Mouse (Mus musculus): ENCODE measurements around the gene Nexn. TPM values are rescaled to one million over a fixed set of nuclear protein-coding genes. Genes with fewer than 3 reads are reported as not detected.
"Not testable (repeated sequence)": the region's sequence is repeated elsewhere in the genome, so short reads cannot be mapped to it uniquely, and the experiment has no call there.

Gene Nexn
- total RNA-seq (2014; rRNA removed; ENCODE audit: low replicate concordance): 32.1 and 88.6 TPM in 2 replicates
- polyA plus RNA-seq (2015; fragmentation: Nextera tagmentation; extraction: Ambion mirVana): 314 and 316 TPM in 2 replicates

DNA sequence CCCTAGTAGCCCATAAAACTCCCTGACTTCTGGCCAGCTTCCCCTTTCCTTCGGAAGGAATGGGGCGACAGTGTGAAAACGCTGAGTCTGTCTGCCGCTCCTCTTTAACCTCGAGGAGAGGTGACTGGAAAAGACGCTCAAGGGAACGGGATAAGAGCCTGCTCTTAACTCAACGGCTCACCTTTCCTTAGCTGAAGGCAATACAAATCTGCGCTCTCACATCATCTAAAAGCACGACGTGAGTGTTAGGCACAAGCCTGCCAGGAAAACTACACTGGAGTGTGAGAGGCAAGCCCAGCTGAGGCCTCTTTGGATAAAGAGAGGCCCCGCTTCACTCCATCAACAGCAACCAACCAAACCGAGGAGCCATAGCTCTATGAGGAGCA lies at the start of gene Nexn:
Gene Nexn (minus strand): TSS at position 315 of the 386 bp plus-strand sequence.
- Histone ChIP-seq H3K9me3 (replicated peaks; ENCODE audit: control insufficient read depth, low read length) (no peaks in the 10 kb centered on the region), H3K9ac (replicated peaks; ENCODE audit: low read depth, low read length) (peak within 1 kb of the TSS; percentile 87), H3K27ac (ENCODE audit: low read depth) (peak within 1 kb of the TSS; percentile 99), H3K27me3 (ENCODE audit: control insufficient read depth, insufficient read depth, low read length) (no peaks in the 10 kb centered on the region), H3K4me1 (ENCODE audit: control insufficient read depth, insufficient read depth) (peaks cover 12% of the 10 kb centered on the region), H3K36me3 (replicated peaks; ENCODE audit: control insufficient read depth, insufficient read depth, low read length) (no peaks in the 10 kb centered on the region), H3K4me3 (ENCODE audit: low read depth, low read length) (peak within 1 kb of the TSS; percentile 71), H3K4me2 (ENCODE audit: low read depth, low read length) (peak within 1 kb of the TSS; percentile 63)
- TF ChIP-seq EP300 (IDR thresholded peaks at IDR 0.05; ENCODE audit: low read depth) (no peak), CTCF (IDR thresholded peaks at IDR 0.05; ENCODE audit: low read depth) (no peak)
- 6% methylated on average over 13 of the region's 13 CpGs for WGBS
- peak; percentile 36 for DNase-seq (ENCODE audit: low spot score)
- peak; percentile 15 for ATAC-seq (ENCODE audit: insufficient read depth, low read depth)

DNA sequence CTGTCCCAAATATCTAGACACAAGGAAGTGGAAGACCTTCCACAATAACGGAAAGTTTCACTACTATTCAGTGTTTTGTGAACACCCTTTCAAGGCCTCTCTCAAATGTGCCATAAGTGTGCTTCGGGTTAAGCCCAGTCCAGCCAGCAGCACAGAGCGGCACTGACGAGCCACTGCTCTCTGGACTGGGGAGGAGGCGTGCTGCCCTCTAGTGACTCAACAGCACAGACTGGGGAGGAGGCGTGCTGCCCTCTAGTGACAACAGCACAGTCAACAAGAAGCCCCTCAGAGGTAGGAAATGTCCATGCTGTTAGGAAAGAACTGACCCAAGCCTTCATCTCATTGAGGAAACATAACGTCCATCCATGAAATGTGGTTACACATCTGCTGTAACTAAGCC lies 49.5 kb upstream of the Nexn start:
- peak; percentile 96 for DNase-seq (ENCODE audit: low spot score)
- Histone ChIP-seq H3K4me1 (ENCODE audit: control insufficient read depth, insufficient read depth) (peaks cover 8% of the 10 kb centered on the region; the same call in 1 of the 2 replicates), H3K9ac (replicated peaks; ENCODE audit: low read depth, low read length) (no peak overlapping the region), H3K4me3 (ENCODE audit: low read depth, low read length) (no peak overlapping the region), H3K4me2 (ENCODE audit: low read depth, low read length) (no peak overlapping the region), H3K36me3 (replicated peaks; ENCODE audit: control insufficient read depth, insufficient read depth, low read length) (peaks cover 7% of the 10 kb centered on the region), H3K9me3 (replicated peaks; ENCODE audit: control insufficient read depth, low read length) (no peaks in the 10 kb centered on the region), H3K27ac (ENCODE audit: low read depth) (peak overlapping the region; percentile 39; the same call in 1 of the 2 replicates), H3K27me3 (ENCODE audit: control insufficient read depth, insufficient read depth, low read length) (no peaks in the 10 kb centered on the region)
- peak; percentile 95 for ATAC-seq (ENCODE audit: insufficient read depth, low read depth)
- no peak for TF ChIP-seq EP300 (IDR thresholded peaks at IDR 0.05; ENCODE audit: low read depth)
- peak; percentile 100 for TF ChIP-seq CTCF (IDR thresholded peaks at IDR 0.05; ENCODE audit: low read depth)
- 5% methylated on average over 7 of the region's 7 CpGs for WGBS

DNA sequence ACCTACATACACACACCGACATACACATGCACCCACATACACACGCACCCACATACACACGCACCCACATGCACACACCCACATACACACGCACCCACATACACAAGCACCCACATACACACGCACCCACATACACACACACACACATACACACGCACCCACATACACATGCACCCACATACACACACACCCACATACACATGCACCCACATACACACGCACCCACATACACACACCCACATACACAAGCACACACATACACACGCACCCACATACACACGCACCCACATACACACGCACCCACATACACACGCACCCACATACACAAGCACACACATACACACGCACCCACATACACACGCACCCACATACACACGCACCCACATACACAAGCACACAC lies 48.5 kb upstream of the Nexn start:
- H3K4me2 ChIP-seq (ENCODE audit: low read depth, low read length); H3K4me3 ChIP-seq (ENCODE audit: low read depth, low read length); H3K9me3 ChIP-seq (replicated peaks; ENCODE audit: control insufficient read depth, low read length); H3K27me3 ChIP-seq (ENCODE audit: control insufficient read depth, insufficient read depth, low read length); H3K9ac ChIP-seq (replicated peaks; ENCODE audit: low read depth, low read length); H3K27ac ChIP-seq (ENCODE audit: low read depth); ATAC-seq (ENCODE audit: insufficient read depth, low read depth); DNase-seq (ENCODE audit: low spot score); H3K36me3 ChIP-seq (replicated peaks; ENCODE audit: control insufficient read depth, insufficient read depth, low read length): not testable (repeated sequence)
- peaks cover 18% of the 10 kb centered on the region; the same call in 1 of the 2 replicates for H3K4me1 ChIP-seq (ENCODE audit: control insufficient read depth, insufficient read depth)
- 80% methylated on average over 14 of the region's 14 CpGs for WGBS

DNA sequence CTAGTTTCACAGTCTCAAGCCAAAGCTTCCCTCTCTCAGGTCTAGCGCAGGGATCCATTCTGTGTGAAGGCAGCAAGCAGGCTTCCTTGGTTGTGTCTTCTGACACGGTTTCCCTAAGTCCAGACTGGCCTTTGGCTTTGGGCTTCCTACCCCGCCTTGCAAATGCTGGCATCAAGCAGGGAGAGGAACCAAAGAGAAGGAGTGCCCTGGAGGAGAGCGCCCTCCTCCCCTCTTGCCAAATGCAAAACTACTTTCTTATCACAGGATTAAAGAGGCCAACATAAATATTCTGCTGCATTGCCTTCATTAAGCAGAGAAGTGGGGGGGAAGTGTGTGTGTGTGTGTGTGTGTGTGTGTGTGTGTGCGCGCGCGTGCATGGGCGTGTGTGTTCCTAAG lies 43.1 kb upstream of the Nexn start:
- ATAC-seq (ENCODE audit: insufficient read depth, low read depth): no peak
- H3K4me2 ChIP-seq (ENCODE audit: low read depth, low read length): no peak overlapping the region

DNA sequence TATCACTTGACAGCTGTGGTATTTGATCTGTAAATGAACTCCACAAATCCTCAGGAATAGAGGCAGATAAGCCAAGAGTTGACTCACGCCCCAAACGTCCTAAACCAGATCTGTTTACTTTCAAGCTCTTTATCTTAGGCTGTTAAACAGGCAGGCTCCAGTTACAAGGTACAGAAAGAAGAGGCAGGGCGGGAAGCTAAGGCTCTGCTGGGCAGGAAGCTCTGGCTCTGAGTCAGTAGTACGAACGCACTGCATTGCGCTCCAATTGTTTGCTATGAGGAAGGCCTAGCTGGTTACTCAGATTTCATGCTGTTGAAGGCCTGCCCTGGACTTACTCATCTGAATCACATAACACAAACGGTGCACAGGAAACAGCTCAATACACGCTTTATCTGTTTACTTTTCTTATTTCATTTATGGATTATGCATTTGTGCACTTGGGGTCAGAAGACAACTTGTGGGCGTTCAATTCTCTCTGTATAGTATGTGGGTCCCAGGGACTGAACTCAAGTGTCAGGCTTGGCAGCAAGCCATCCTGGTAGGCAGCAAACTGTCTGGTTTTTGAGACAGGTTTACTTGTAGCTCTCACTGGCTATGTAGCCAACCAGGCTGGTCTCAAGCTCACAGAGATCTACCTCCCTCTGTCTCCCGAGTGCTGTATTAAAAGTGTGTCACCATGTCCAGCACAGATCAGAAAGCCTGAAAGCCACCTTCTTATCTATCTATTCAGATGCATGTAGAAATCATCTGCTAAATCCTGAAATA lies 42.5 kb upstream of the Nexn start:
- peak; percentile 66 for ATAC-seq (ENCODE audit: insufficient read depth, low read depth)
- TF ChIP-seq EP300 (IDR thresholded peaks at IDR 0.05; ENCODE audit: low read depth): peak; percentile 73
- no peak for TF ChIP-seq CTCF (IDR thresholded peaks at IDR 0.05; ENCODE audit: low read depth)
- no peaks in the 10 kb centered on the region for H3K9me3 ChIP-seq (replicated peaks; ENCODE audit: control insufficient read depth, low read length)
- H3K36me3 ChIP-seq (replicated peaks; ENCODE audit: control insufficient read depth, insufficient read depth, low read length): 0 out of 2 replicates have a peak, but pooled peaks cover 3% of the 10 kb centered on the region
- no peak overlapping the region for H3K4me2 ChIP-seq (ENCODE audit: low read depth, low read length)
- peak; percentile 93 for DNase-seq (ENCODE audit: low spot score)
- H3K4me3 ChIP-seq (ENCODE audit: low read depth, low read length): no peak overlapping the region
- WGBS: 9% methylated on average over 10 of the region's 10 CpGs
- peak overlapping the region; percentile 90 for H3K27ac ChIP-seq (ENCODE audit: low read depth)
- no peaks in the 10 kb centered on the region for H3K27me3 ChIP-seq (ENCODE audit: control insufficient read depth, insufficient read depth, low read length)
- peaks cover 43% of the 10 kb centered on the region for H3K4me1 ChIP-seq (ENCODE audit: control insufficient read depth, insufficient read depth)
- peak overlapping the region; percentile 10; the same call in 1 of the 2 replicates for H3K9ac ChIP-seq (replicated peaks; ENCODE audit: low read depth, low read length)

More for the DNA sequence above, 43.1 kb upstream of the Nexn start:
- peak; percentile 67 for DNase-seq (ENCODE audit: low spot score)
- 0 out of 2 replicates have a peak, but pooled peaks have one; percentile 1 for TF ChIP-seq CTCF (IDR thresholded peaks at IDR 0.05; ENCODE audit: low read depth)
- no peak for TF ChIP-seq EP300 (IDR thresholded peaks at IDR 0.05; ENCODE audit: low read depth)
- H3K27me3 ChIP-seq (ENCODE audit: control insufficient read depth, insufficient read depth, low read length): no peaks in the 10 kb centered on the region
- 54% methylated on average over 9 of the region's 9 CpGs for WGBS
- H3K9me3 ChIP-seq (replicated peaks; ENCODE audit: control insufficient read depth, low read length): no peaks in the 10 kb centered on the region
- peak overlapping the region; percentile 90 for H3K27ac ChIP-seq (ENCODE audit: low read depth)
- H3K4me3 ChIP-seq (ENCODE audit: low read depth, low read length): no peak overlapping the region
- peak overlapping the region; percentile 10; the same call in 1 of the 2 replicates for H3K9ac ChIP-seq (replicated peaks; ENCODE audit: low read depth, low read length)
- peaks cover 43% of the 10 kb centered on the region for H3K4me1 ChIP-seq (ENCODE audit: control insufficient read depth, insufficient read depth)
- H3K36me3 ChIP-seq (replicated peaks; ENCODE audit: control insufficient read depth, insufficient read depth, low read length): 0 out of 2 replicates have a peak, but pooled peaks cover 3% of the 10 kb centered on the region

Data from heart, postnatal 0 days (tissue).